Mouse (Mus musculus): ENCODE results near the gene Edil3. TPM values are rescaled to one million over a fixed set of nuclear protein-coding genes. Genes with fewer than 3 reads are reported as not detected.
A peak's percentile ranks its signal among the peaks of the same experiment; 100 is the strongest.

Gene Edil3
- polyA plus RNA-seq, 1 experiment from 2014 or later: 22.6 TPM

DNA sequence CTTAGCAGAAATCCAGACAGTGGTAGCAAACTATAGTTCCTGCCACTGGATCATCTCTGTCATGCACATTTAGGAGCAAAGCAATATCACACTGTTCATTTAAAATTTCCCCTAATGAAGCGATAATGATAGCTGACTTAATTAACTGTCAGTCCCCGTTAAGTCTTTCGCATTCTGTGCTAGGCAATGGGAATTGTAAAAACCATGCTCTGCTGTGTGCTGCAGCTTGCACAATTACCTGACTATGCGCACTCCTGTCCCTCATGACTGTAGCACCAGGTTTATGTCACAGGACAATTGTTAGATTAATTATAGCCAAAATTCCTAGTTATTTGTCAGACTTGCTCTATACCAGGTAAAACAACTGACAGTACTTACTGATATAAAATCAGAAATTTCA, 348.8 kb downstream of the Edil3 start:
- DNase-seq (ENCODE audit: low spot score): no peak
- Histone ChIP-seq H3K9me3 (no peaks in the 10 kb centered on the region), H3K4me3 (no peak overlapping the region), H3K4me1 (replicated peaks) (no peaks in the 10 kb centered on the region), H3K27ac (no peak overlapping the region), H3K27me3 (ENCODE audit: insufficient read depth, poor library complexity, severe bottlenecking) (no peaks in the 10 kb centered on the region), H3K36me3 (no peaks in the 10 kb centered on the region)
- 91% methylated on average over 4 of the region's 4 CpGs for WGBS

DNA sequence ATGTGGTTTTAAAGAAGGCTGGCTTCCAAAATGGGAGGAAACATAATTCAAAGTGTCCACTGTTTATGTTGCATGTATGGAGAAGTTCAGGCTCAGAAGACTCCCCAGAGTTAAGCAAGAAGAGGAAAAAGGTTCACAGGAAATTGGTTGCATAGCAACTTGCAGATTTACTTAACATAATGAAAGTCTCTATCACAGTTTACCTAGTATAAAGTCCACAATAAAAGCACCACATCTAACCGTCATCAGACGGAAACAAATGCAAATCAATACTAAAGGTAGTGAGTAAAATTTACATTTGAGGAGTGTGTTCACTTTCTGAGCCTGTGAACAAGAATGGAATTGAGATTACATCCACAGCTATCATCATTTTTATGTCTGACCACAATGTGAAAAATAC, 353.9 kb downstream of the Edil3 start:
- Histone ChIP-seq H3K27ac (no peak overlapping the region), H3K27me3 (ENCODE audit: insufficient read depth, poor library complexity, severe bottlenecking) (no peaks in the 10 kb centered on the region), H3K4me1 (replicated peaks) (no peaks in the 10 kb centered on the region), H3K36me3 (no peaks in the 10 kb centered on the region), H3K4me3 (no peak overlapping the region), H3K9me3 (no peaks in the 10 kb centered on the region)
- no peak for DNase-seq (ENCODE audit: low spot score)
- WGBS: 89% methylated on average over 2 of the region's 2 CpGs

DNA sequence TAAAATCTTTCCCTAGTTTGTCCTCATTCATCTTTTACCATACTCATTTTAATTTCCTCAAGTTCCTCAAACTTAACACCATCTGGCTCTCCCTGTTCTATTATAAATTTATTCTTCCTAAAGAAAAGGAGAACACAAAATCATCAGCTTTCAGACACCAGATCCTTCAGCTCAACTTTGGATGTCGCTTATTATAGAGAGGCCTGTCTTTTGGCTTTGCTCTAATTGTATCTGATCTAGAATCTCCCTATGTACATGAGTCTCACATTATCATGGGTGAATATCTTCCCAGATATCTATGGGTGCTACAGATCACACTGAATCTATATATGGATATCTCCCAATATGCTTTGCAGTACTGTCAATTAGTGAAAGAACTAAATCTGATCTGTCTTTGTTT, 367.8 kb downstream of the Edil3 start:
- H3K9me3 ChIP-seq: no peaks in the 10 kb centered on the region
- H3K27me3 ChIP-seq (ENCODE audit: insufficient read depth, poor library complexity, severe bottlenecking): no peaks in the 10 kb centered on the region
- H3K4me1 ChIP-seq (replicated peaks): no peaks in the 10 kb centered on the region
- no peak for DNase-seq (ENCODE audit: low spot score)
- H3K27ac ChIP-seq: no peak overlapping the region
- WGBS: 92% methylated on average over 1 of the region's 1 CpGs
- no peak overlapping the region for H3K4me3 ChIP-seq
- H3K36me3 ChIP-seq: no peaks in the 10 kb centered on the region

DNA sequence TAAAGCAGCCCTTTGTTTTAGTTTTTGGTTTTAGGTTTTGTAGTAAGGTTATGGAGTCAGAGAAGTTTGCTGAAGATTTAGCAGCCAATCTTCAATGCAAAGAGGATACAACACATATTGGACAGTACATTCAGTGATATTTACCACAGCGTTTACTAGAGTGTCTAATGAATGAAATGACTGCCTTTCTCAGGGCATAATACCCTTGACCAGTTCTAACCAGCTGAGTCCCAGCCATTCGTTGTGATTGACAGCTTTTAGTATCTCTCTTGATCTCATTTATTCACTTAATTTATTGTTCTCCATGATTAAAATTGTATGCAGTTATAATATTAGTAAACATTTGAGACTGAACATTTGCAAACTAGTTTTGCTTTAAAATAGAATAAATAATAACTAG, 375.7 kb downstream of the Edil3 start:
- Histone ChIP-seq H3K36me3 (no peaks in the 10 kb centered on the region), H3K27me3 (ENCODE audit: insufficient read depth, poor library complexity, severe bottlenecking) (no peaks in the 10 kb centered on the region), H3K9me3 (no peaks in the 10 kb centered on the region), H3K4me3 (no peak overlapping the region), H3K4me1 (replicated peaks) (no peaks in the 10 kb centered on the region), H3K27ac (no peak overlapping the region)
- WGBS: 68% methylated on average over 2 of the region's 2 CpGs
- no peak for DNase-seq (ENCODE audit: low spot score)

DNA sequence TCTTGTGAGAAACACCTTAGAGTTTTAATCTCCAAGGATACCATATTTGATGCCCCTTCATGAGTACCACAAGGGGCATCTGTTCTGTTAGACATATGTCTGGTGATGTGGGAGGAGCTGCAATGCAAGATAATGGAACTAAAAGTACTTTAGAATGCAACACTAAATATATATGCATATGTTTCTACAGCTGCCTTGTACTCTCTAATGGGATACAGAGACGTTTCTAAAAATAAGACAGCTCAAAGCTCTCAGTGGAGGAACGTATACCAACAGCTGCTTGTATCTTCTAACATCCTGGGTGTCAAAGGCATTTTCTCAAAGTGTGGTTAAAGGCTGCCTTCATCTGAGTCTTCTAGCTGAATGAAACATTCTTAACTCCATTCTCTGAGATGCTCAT, 378.0 kb downstream of the Edil3 start:
- WGBS: 76% methylated on average over 2 of the region's 2 CpGs
- H3K36me3 ChIP-seq: no peaks in the 10 kb centered on the region
- H3K4me3 ChIP-seq: no peak overlapping the region
- H3K27ac ChIP-seq: no peak overlapping the region
- H3K4me1 ChIP-seq (replicated peaks): no peaks in the 10 kb centered on the region
- no peaks in the 10 kb centered on the region for H3K27me3 ChIP-seq (ENCODE audit: insufficient read depth, poor library complexity, severe bottlenecking)
- no peaks in the 10 kb centered on the region for H3K9me3 ChIP-seq
- DNase-seq (ENCODE audit: low spot score): no peak

DNA sequence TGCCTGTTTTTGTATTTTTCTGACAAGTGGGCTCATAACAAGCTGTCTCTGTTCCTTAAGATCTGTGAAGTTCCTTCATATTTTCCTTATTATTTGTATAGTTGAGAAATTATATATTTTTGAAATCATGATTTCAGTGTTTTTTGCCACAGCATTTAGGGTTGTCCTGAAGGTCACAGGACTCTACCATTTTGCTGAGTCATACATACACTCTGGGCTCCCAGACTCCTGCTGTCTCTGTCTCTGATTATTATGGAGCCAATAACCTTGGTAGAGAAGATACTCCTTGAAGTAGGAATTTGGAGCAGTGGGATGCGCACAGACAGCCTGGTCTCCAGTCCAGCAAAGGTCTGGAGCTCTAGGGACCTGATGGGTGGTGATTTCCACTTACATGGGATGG, 416.8 kb downstream of the Edil3 start:
- Histone ChIP-seq H3K4me3 (no peak overlapping the region), H3K4me1 (replicated peaks) (no peaks in the 10 kb centered on the region), H3K9me3 (no peaks in the 10 kb centered on the region), H3K27me3 (ENCODE audit: insufficient read depth, poor library complexity, severe bottlenecking) (no peaks in the 10 kb centered on the region), H3K27ac (no peak overlapping the region), H3K36me3 (no peaks in the 10 kb centered on the region)
- 95% methylated on average over 1 of the region's 1 CpGs for WGBS
- no peak for DNase-seq (ENCODE audit: low spot score)

DNA sequence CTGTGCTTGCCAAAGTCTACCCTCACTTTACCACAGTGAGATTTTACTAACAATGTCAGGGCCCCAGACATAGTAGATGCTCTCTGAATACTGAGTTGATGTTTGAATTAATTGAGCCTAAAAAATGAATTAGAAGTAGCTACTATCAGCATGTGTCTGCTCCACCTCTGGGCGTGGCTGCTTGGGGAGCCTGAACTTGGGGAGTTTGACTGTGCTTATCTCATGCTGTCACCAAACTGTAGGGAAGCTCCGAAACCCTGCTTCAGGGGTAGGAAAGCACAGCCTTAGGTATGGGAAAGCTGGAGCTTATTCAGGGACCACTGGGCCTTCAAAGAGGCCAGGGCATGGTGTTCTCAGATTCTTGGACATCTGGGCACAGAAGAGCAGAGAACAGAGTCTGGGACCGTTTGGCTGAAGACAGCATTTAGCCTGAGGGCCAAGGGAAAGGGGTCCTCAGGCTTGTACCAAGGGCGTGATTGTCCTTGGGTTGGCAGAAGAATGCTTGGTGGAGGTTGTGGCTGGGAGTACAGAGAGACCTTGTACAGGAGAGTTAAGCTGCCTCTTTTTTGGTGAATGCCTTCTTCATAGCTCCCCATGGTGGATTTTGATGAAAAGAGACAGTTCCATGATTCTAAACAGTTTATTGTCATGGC, 432.8 kb downstream of the Edil3 start:
- H3K27ac ChIP-seq: no peak overlapping the region
- DNase-seq (ENCODE audit: low spot score): no peak
- no peaks in the 10 kb centered on the region for H3K36me3 ChIP-seq
- no peaks in the 10 kb centered on the region for H3K4me1 ChIP-seq (replicated peaks)
- no peaks in the 10 kb centered on the region for H3K27me3 ChIP-seq (ENCODE audit: insufficient read depth, poor library complexity, severe bottlenecking)
- H3K9me3 ChIP-seq: no peaks in the 10 kb centered on the region
- 86% methylated on average over 4 of the region's 4 CpGs for WGBS
- no peak overlapping the region for H3K4me3 ChIP-seq

DNA sequence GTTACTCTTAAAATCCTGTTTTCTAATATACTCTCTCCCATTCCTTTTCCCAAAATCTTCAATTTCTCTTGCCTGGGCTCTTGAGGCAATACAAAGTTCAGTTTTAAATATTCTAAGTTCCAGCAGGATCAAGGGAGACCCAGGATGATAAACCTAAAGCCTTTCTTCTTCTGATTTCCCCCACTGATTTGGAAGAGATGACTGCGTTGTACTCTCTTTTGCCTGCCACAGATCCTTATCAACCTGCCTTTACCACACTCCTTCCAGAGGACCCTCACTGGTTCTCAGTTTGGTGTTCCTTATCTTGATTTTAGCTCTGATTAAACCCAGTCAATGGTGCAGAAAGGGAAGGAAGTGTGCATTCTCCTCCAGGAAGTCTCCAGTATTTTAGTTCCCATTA, 435.6 kb downstream of the Edil3 start:
- DNase-seq (ENCODE audit: low spot score): no peak
- H3K4me3 ChIP-seq: no peak overlapping the region
- no peaks in the 10 kb centered on the region for H3K9me3 ChIP-seq
- no peaks in the 10 kb centered on the region for H3K4me1 ChIP-seq (replicated peaks)
- 79% methylated on average over 1 of the region's 1 CpGs for WGBS
- H3K36me3 ChIP-seq: no peaks in the 10 kb centered on the region
- H3K27me3 ChIP-seq (ENCODE audit: insufficient read depth, poor library complexity, severe bottlenecking): no peaks in the 10 kb centered on the region
- H3K27ac ChIP-seq: no peak overlapping the region

DNA sequence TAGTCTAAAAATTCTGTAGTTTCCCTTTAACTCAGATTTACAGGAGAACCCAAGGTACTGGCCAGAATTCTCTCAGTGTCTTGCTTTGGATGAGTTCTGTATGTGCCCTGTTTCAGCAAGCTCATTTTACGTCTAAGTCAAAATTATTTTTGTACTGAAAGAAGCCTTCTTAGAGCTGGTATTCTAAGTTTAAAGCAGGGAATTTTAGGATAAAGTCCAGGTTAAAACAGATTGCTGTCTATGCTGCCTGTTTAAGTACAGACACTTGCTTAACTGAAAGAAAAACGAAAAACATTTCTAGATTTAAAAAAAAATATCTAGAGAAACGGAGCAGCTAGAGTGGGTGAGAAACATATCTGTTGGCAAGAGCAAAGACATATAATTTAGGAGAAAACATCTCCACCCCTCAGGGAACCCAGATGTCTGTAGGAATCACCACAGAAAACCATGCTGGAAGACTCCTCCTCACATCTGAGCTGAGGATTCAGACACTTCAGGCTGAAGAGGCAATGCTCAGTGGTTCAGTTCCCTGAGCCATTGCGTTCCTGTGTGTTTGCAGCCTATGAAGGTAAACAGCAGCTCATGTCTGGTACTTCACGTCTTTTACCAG, 465.5 kb downstream of the Edil3 start:
- Histone ChIP-seq H3K4me3 (no peak overlapping the region), H3K9me3 (no peaks in the 10 kb centered on the region), H3K36me3 (no peaks in the 10 kb centered on the region), H3K4me1 (replicated peaks) (no peaks in the 10 kb centered on the region), H3K27ac (no peak overlapping the region), H3K27me3 (ENCODE audit: insufficient read depth, poor library complexity, severe bottlenecking) (no peaks in the 10 kb centered on the region)
- WGBS: 87% methylated on average over 5 of the region's 5 CpGs
- DNase-seq (ENCODE audit: low spot score): no peak

DNA sequence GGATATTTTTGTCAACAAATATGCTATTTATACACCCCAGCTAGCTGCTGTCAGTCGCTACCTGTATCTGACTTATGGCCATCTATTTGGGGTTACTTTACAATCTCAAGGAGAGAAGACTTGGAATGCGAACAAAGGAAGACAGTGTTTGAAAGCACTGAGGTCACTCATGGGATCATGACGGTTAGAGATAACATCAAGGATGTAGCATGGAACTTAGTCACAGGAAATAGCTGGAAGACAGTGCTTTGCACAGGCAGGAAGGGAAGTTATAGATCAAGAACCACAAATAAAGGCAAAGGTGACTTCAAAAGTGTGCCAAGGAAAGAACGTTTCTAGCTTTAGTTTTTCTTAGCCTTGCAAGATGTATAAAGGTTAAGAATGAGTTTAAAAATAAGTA, 466.9 kb downstream of the Edil3 start:
- Histone ChIP-seq H3K4me1 (replicated peaks) (no peaks in the 10 kb centered on the region), H3K27ac (no peak overlapping the region), H3K4me3 (no peak overlapping the region), H3K36me3 (no peaks in the 10 kb centered on the region), H3K27me3 (ENCODE audit: insufficient read depth, poor library complexity, severe bottlenecking) (no peaks in the 10 kb centered on the region), H3K9me3 (no peaks in the 10 kb centered on the region)
- WGBS: 75% methylated on average over 4 of the region's 4 CpGs
- DNase-seq (ENCODE audit: low spot score): no peak

DNA sequence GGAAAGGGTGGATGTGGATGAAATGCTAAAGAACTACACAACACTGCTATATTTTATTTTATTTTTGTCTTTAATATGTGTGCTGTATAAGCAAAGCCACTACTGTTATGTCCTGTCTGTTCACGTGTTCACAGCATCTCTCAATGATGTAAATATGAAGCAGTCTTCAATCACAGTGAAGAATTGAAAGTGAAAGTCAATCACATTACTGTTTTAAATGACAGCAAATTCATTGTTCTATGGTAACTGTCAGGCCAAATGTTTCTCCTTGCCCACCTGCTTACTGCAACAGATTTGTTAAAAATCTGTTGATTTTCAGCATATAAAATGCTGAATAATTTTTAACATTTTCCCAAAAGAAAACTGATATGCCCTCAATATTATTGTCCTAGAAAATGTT, 499.9 kb downstream of the Edil3 start:
- H3K36me3 ChIP-seq: no peaks in the 10 kb centered on the region
- 80% methylated on average over 1 of the region's 1 CpGs for WGBS
- no peak overlapping the region for H3K27ac ChIP-seq
- no peaks in the 10 kb centered on the region for H3K4me1 ChIP-seq (replicated peaks)
- no peaks in the 10 kb centered on the region for H3K27me3 ChIP-seq (ENCODE audit: insufficient read depth, poor library complexity, severe bottlenecking)
- H3K9me3 ChIP-seq: no peaks in the 10 kb centered on the region
- DNase-seq (ENCODE audit: low spot score): no peak
- no peak overlapping the region for H3K4me3 ChIP-seq

DNA sequence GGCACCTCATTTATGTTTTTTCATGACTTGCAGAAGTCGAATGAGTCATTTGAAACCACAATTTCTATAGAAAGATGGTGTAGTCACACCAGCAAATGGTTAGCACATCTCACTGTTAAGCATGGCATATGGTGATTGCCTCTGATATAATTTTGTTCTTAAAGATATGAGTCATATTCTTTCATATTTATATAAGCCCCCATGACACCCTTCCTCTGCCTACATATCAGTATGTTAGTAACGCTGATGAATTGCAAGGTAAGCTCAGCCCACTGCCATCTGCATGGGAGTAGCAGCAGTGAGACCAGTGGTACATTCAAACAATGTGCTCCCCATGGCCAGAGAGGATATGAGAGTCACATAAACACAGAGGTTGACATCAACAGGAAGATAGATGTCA, 503.0 kb downstream of the Edil3 start:
- Histone ChIP-seq H3K36me3 (no peaks in the 10 kb centered on the region), H3K4me3 (no peak overlapping the region), H3K27me3 (ENCODE audit: insufficient read depth, poor library complexity, severe bottlenecking) (no peaks in the 10 kb centered on the region), H3K9me3 (no peaks in the 10 kb centered on the region), H3K27ac (no peak overlapping the region), H3K4me1 (replicated peaks) (no peaks in the 10 kb centered on the region)
- WGBS: 88% methylated on average over 2 of the region's 2 CpGs
- no peak for DNase-seq (ENCODE audit: low spot score)

DNA sequence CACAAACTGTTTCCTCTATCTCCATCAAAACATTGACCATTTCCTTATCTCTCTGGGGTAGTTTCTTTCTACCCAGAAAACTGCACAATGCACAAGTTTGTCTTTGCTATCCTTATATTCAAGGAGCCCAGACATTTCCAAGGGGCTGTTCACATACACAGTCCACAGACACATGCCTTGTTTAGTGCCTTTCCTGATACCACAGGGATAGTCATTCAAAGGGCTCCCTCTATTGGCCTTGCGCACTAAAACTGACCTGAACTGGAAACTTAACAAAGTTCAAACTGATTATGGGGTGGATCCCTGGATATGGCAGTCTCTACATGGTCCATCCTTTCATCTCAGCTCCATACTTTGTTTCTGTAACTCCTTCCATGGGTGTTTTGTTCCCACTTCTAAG, 513.2 kb downstream of the Edil3 start:
- no peaks in the 10 kb centered on the region for H3K4me1 ChIP-seq (replicated peaks)
- no peak overlapping the region for H3K27ac ChIP-seq
- no peaks in the 10 kb centered on the region for H3K27me3 ChIP-seq (ENCODE audit: insufficient read depth, poor library complexity, severe bottlenecking)
- no peak overlapping the region for H3K4me3 ChIP-seq
- WGBS: 40% methylated on average over 1 of the region's 1 CpGs
- DNase-seq (ENCODE audit: low spot score): peak; percentile 42
- no peaks in the 10 kb centered on the region for H3K36me3 ChIP-seq
- H3K9me3 ChIP-seq: no peaks in the 10 kb centered on the region

Data from hindbrain, embryonic 10.5 days (tissue).